Mouse (Mus musculus): ENCODE results near the gene Spata18. TPM values are rescaled to one million over a fixed set of nuclear protein-coding genes. Genes with fewer than 3 reads are reported as not detected.

Spata18 gene
- 0.30 and 0.52 TPM in 2 replicates for polyA plus RNA-seq (2015; fragmentation: Nextera tagmentation; extraction: Ambion mirVana)

GRCm38 (mm10) chr5:73651061-73651854 is at the start of gene Spata18:
TSS of gene Spata18 (plus strand) at chr5:73651379.
- H3K36me3 ChIP-seq (replicated peaks) = no peaks in the 10 kb centered on the region
- H3K27me3 ChIP-seq (replicated peaks) = peaks cover 62% of the 10 kb centered on the region
- H3K4me3 ChIP-seq = peak within 1 kb of the TSS; percentile 33
- WGBS = under 1% methylated on average over 56 of the region's 57 CpGs
- H3K4me1 ChIP-seq = peaks cover 31% of the 10 kb centered on the region
- H3K27ac ChIP-seq = no peak within 1 kb of the TSS
- no peaks in the 10 kb centered on the region for H3K9me3 ChIP-seq
- ATAC-seq (replicated peaks) = no peak
- peak within 1 kb of the TSS; percentile 7; the same call in 1 of the 2 replicates for H3K9ac ChIP-seq
- H3K4me2 ChIP-seq = peak within 1 kb of the TSS; percentile 65

GRCm38 (mm10) chr5:73602865-73603264 is 48.3 kb upstream of the Spata18 start:
- ATAC-seq (replicated peaks) = no peak
- Histone ChIP-seq H3K9ac (no peak overlapping the region), H3K9me3 (no peaks in the 10 kb centered on the region), H3K4me3 (no peak overlapping the region), H3K27ac (no peak overlapping the region), H3K4me2 (no peak overlapping the region), H3K36me3 (replicated peaks) (no peaks in the 10 kb centered on the region), H3K4me1 (peaks cover 12% of the 10 kb centered on the region), H3K27me3 (replicated peaks) (no peaks in the 10 kb centered on the region)
- 91% methylated on average over 3 of the region's 3 CpGs for WGBS

- 78% methylated on average over 6 of the region's 6 CpGs for WGBS
- no peaks in the 10 kb centered on the region for H3K9me3 ChIP-seq
- no peak for ATAC-seq (replicated peaks)
- H3K36me3 ChIP-seq (replicated peaks) = no peaks in the 10 kb centered on the region
- no peak overlapping the region for H3K4me2 ChIP-seq
- no peak overlapping the region for H3K27ac ChIP-seq
- no peak overlapping the region for H3K9ac ChIP-seq
- no peak overlapping the region for H3K4me3 ChIP-seq
- peaks cover 3% of the 10 kb centered on the region; the same call in 1 of the 2 replicates for H3K4me1 ChIP-seq
- no peaks in the 10 kb centered on the region for H3K27me3 ChIP-seq (replicated peaks)
Observed at GRCm38 (mm10) chr5:73604542-73604941, 46.6 kb upstream of the Spata18 start.

GRCm38 (mm10) chr5:73604964-73605363 is 46.2 kb upstream of the Spata18 start:
- ATAC-seq (replicated peaks) = no peak
- H3K4me1 ChIP-seq = 0 out of 2 replicates have a peak, but pooled peaks cover 3% of the 10 kb centered on the region
- H3K27me3 ChIP-seq (replicated peaks) = no peaks in the 10 kb centered on the region
- H3K36me3 ChIP-seq (replicated peaks) = no peaks in the 10 kb centered on the region
- H3K27ac ChIP-seq = no peak overlapping the region
- H3K4me3 ChIP-seq = no peak overlapping the region
- no peak overlapping the region for H3K9ac ChIP-seq
- H3K9me3 ChIP-seq = no peaks in the 10 kb centered on the region
- 92% methylated on average over 6 of the region's 6 CpGs for WGBS
- no peak overlapping the region for H3K4me2 ChIP-seq

GRCm38 (mm10) chr5:73611071-73611470 is 40.1 kb upstream of the Spata18 start:
- Histone ChIP-seq H3K4me2 (no peak overlapping the region), H3K36me3 (replicated peaks) (no peaks in the 10 kb centered on the region), H3K27ac (no peak overlapping the region), H3K9me3 (no peaks in the 10 kb centered on the region), H3K27me3 (replicated peaks) (no peaks in the 10 kb centered on the region), H3K4me1 (no peaks in the 10 kb centered on the region), H3K4me3 (no peak overlapping the region), H3K9ac (no peak overlapping the region)
- no peak for ATAC-seq (replicated peaks)
- 88% methylated on average over 4 of the region's 4 CpGs for WGBS

- no peak for ATAC-seq (replicated peaks)
- no peaks in the 10 kb centered on the region for H3K4me1 ChIP-seq
- no peak overlapping the region for H3K4me3 ChIP-seq
- H3K27me3 ChIP-seq (replicated peaks) = no peaks in the 10 kb centered on the region
- no peaks in the 10 kb centered on the region for H3K36me3 ChIP-seq (replicated peaks)
- no peak overlapping the region for H3K4me2 ChIP-seq
- H3K9me3 ChIP-seq = no peaks in the 10 kb centered on the region
- no peak overlapping the region for H3K27ac ChIP-seq
- 91% methylated on average over 8 of the region's 8 CpGs for WGBS
- H3K9ac ChIP-seq = no peak overlapping the region
Observed at GRCm38 (mm10) chr5:73613296-73613695, 37.9 kb upstream of the Spata18 start.

- H3K9ac ChIP-seq = no peak overlapping the region
- ATAC-seq (replicated peaks) = no peak
- H3K27ac ChIP-seq = no peak overlapping the region
- H3K27me3 ChIP-seq (replicated peaks) = no peaks in the 10 kb centered on the region
- H3K9me3 ChIP-seq = no peaks in the 10 kb centered on the region
- H3K36me3 ChIP-seq (replicated peaks) = no peaks in the 10 kb centered on the region
- 76% methylated on average over 7 of the region's 7 CpGs for WGBS
- H3K4me3 ChIP-seq = no peak overlapping the region
- H3K4me1 ChIP-seq = no peaks in the 10 kb centered on the region
- no peak overlapping the region for H3K4me2 ChIP-seq
Observed at GRCm38 (mm10) chr5:73615211-73615610, 36.0 kb upstream of the Spata18 start.

- no peaks in the 10 kb centered on the region for H3K36me3 ChIP-seq (replicated peaks)
Observed at GRCm38 (mm10) chr5:73618969-73619368, 32.2 kb upstream of the Spata18 start.

GRCm38 (mm10) chr5:73625505-73625904 is 25.7 kb upstream of the Spata18 start:
- no peak overlapping the region for H3K4me3 ChIP-seq
- no peak for ATAC-seq (replicated peaks)
- H3K9ac ChIP-seq = no peak overlapping the region
- WGBS = 81% methylated on average over 1 of the region's 1 CpGs
- H3K9me3 ChIP-seq = no peaks in the 10 kb centered on the region
- H3K27ac ChIP-seq = no peak overlapping the region
- no peaks in the 10 kb centered on the region for H3K4me1 ChIP-seq
- H3K27me3 ChIP-seq (replicated peaks) = no peaks in the 10 kb centered on the region
- no peaks in the 10 kb centered on the region for H3K36me3 ChIP-seq (replicated peaks)
- H3K4me2 ChIP-seq = no peak overlapping the region

More at GRCm38 (mm10) chr5:73618969-73619368, 32.2 kb upstream of the Spata18 start:
- Histone ChIP-seq H3K9me3 (no peaks in the 10 kb centered on the region), H3K4me2 (no peak overlapping the region), H3K9ac (no peak overlapping the region), H3K4me1 (no peaks in the 10 kb centered on the region), H3K27ac (no peak overlapping the region), H3K27me3 (replicated peaks) (no peaks in the 10 kb centered on the region), H3K4me3 (no peak overlapping the region)
- no peak for ATAC-seq (replicated peaks)
- 76% methylated on average over 1 of the region's 1 CpGs for WGBS

GRCm38 (mm10) chr5:73626842-73627241 is 24.3 kb upstream of the Spata18 start:
- Histone ChIP-seq H3K4me2 (no peak overlapping the region), H3K27ac (no peak overlapping the region), H3K36me3 (replicated peaks) (no peaks in the 10 kb centered on the region), H3K4me1 (no peaks in the 10 kb centered on the region), H3K9me3 (no peaks in the 10 kb centered on the region), H3K4me3 (no peak overlapping the region), H3K9ac (no peak overlapping the region), H3K27me3 (replicated peaks) (no peaks in the 10 kb centered on the region)
- 93% methylated on average over 7 of the region's 7 CpGs for WGBS
- no peak for ATAC-seq (replicated peaks)

- WGBS = 48% methylated on average over 4 of the region's 4 CpGs
- H3K36me3 ChIP-seq (replicated peaks) = no peaks in the 10 kb centered on the region
- no peak overlapping the region for H3K9ac ChIP-seq
- no peaks in the 10 kb centered on the region for H3K4me1 ChIP-seq
- H3K27me3 ChIP-seq (replicated peaks) = no peaks in the 10 kb centered on the region
- no peak overlapping the region for H3K27ac ChIP-seq
- ATAC-seq (replicated peaks) = no peak
- H3K9me3 ChIP-seq = no peaks in the 10 kb centered on the region
- H3K4me2 ChIP-seq = no peak overlapping the region
- no peak overlapping the region for H3K4me3 ChIP-seq
Observed at GRCm38 (mm10) chr5:73627559-73627958, 23.6 kb upstream of the Spata18 start.

GRCm38 (mm10) chr5:73627991-73628390 is 23.2 kb upstream of the Spata18 start:
- H3K9me3 ChIP-seq = no peaks in the 10 kb centered on the region
- H3K9ac ChIP-seq = no peak overlapping the region
- H3K4me1 ChIP-seq = no peaks in the 10 kb centered on the region
- no peak overlapping the region for H3K4me3 ChIP-seq
- H3K27ac ChIP-seq = no peak overlapping the region
- no peaks in the 10 kb centered on the region for H3K27me3 ChIP-seq (replicated peaks)
- H3K4me2 ChIP-seq = no peak overlapping the region
- no peak for ATAC-seq (replicated peaks)
- 71% methylated on average over 15 of the region's 15 CpGs for WGBS
- no peaks in the 10 kb centered on the region for H3K36me3 ChIP-seq (replicated peaks)

GRCm38 (mm10) chr5:73630141-73630540 is 21.0 kb upstream of the Spata18 start:
- no peak overlapping the region for H3K4me2 ChIP-seq
- no peak for ATAC-seq (replicated peaks)
- 89% methylated on average over 5 of the region's 5 CpGs for WGBS
- H3K27ac ChIP-seq = no peak overlapping the region
- H3K4me3 ChIP-seq = no peak overlapping the region
- peaks cover 10% of the 10 kb centered on the region; the same call in 1 of the 2 replicates for H3K36me3 ChIP-seq (replicated peaks)
- H3K4me1 ChIP-seq = no peaks in the 10 kb centered on the region
- H3K27me3 ChIP-seq (replicated peaks) = no peaks in the 10 kb centered on the region
- H3K9me3 ChIP-seq = no peaks in the 10 kb centered on the region
- no peak overlapping the region for H3K9ac ChIP-seq
